ENCODE assay signal across 19 mouse cellular contexts in genomic region chr2:90810751-90811150, GRCm38 (mm10). TPM values are rescaled to one million over a fixed set of nuclear protein-coding genes. Genes with fewer than 3 reads are reported as not detected.
"Had no signal": no experiment of that assay in that cellular context is flagged by ENCODE, and none has a peak within 500 bp of the region (broad histone marks: within the 10 kb centered on the region; RNA-seq: fewer than 3 reads in every experiment).

No protein-coding gene starts in this region.

- ATAC-seq: liver, postnatal 0 days; lung, postnatal 0 days had no signal

- DNase-seq: liver, postnatal 0 days; lung, adult 2 months; lung, postnatal 14 days; lung, postnatal 36 days; midbrain, embryonic 14.5 days; right cerebral cortex, postnatal 14 days; thymus, adult 2 months; thymus, postnatal 25 days; thymus, postnatal 4 days had no signal

- H3K27me3 ChIP-seq: lung, embryonic 15.5 days; midbrain, embryonic 12.5 days; neural tube, embryonic 12.5 days; stomach, embryonic 15.5 days had no signal

- H3K27ac ChIP-seq: lung, embryonic 15.5 days; macrophage; midbrain, embryonic 10.5 days; midbrain, embryonic 12.5 days; neural tube, embryonic 12.5 days; stomach, embryonic 15.5 days; stomach, postnatal 0 days had no signal

- H3K9me3 ChIP-seq: lung, embryonic 15.5 days; midbrain, embryonic 10.5 days; midbrain, embryonic 12.5 days; neural tube, embryonic 12.5 days; stomach, embryonic 15.5 days had no signal

- H3K36me3 ChIP-seq: lung, embryonic 15.5 days; midbrain, embryonic 10.5 days; midbrain, embryonic 12.5 days; neural tube, embryonic 12.5 days; stomach, embryonic 15.5 days had no signal

- H3K4me3 ChIP-seq: lung, embryonic 15.5 days; midbrain, embryonic 10.5 days; midbrain, embryonic 12.5 days; neural tube, embryonic 12.5 days; stomach, embryonic 15.5 days had no signal

- H3K4me1 ChIP-seq: lung, embryonic 15.5 days; midbrain, embryonic 10.5 days; midbrain, embryonic 12.5 days; neural tube, embryonic 12.5 days; stomach, embryonic 15.5 days had no signal

RNA-seq across cellular contexts. Expression of gene Agbl2, which starts 28.2 kb away (rescaled TPM):
- total RNA-seq: megakaryocyte-erythroid progenitor cell, adult 5-6 weeks; neutrophil, adult 5-6 weeks had no signal
- polyA plus RNA-seq: liver, postnatal 0 days; macrophage had no signal
